Mouse (Mus musculus): ENCODE measurements around the gene Map3k11. TPM values are rescaled to one million over a fixed set of nuclear protein-coding genes. Genes with fewer than 3 reads are reported as not detected.

Map3k11 gene
- polyA plus RNA-seq, 1 experiment from 2014 or later: 26.2 TPM

DNA sequence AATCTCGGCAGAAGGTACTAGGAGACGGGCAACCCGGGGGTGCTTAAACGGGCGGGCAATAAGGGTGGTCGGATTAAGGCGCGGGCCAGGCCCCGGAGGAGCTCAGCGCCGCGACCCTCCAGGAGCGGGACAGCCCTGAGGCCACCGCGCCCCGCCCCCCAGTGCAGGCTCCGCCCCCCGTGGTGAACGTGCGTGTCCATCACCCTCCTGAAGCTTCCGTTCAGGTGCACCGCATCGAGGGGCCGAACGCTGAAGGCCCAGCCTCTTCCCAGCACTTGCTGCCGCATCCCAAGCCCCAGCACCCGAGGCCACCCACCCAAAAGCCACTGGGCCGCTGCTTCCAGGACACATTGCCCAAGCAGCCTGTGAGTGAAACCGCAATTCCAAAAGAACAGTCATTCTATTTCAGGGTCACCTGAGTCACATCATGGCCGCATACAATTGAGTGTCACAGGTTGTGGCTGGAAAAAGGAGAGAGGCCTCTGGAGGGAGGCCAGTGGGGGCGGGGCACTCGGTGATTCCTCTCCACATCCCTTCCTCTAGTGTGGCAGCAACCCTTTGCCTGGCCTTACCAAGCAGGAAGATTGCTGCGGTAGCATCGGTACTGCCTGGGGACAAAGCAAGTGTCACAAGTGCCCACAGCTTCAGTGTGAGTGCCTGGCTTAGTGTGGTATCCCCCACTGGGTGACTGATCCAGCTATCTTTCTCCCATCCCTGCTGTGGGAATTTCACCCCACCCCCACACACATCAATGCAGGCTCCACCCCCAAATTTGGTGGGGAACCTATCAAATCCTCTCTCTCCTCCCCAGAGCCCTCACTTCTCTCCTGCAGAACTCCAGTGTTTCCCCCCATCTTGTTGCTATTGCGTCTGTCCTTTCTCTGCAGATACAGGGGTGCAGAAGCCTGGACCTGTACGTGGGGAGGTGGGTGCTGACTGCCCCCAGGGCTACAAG lies 57.5 kb downstream of the Map3k11 start:
- H3K36me3 ChIP-seq: no peaks in the 10 kb centered on the region
- H3K4me2 ChIP-seq (replicated peaks): peak overlapping the region; percentile 53
- ATAC-seq (ENCODE audit: low FRiP score, low read depth): peak; percentile 35; the same call in 1 of the 2 replicates
- H3K27ac ChIP-seq (replicated peaks): no peak overlapping the region
- H3K9ac ChIP-seq (replicated peaks): peak overlapping the region; percentile 47
- no peaks in the 10 kb centered on the region for H3K9me3 ChIP-seq
- H3K4me1 ChIP-seq: peaks cover 44% of the 10 kb centered on the region
- H3K27me3 ChIP-seq: peaks cover 95% of the 10 kb centered on the region
- peak overlapping the region; percentile 29 for H3K4me3 ChIP-seq
- 4% methylated on average over 36 of the region's 36 CpGs for WGBS

DNA sequence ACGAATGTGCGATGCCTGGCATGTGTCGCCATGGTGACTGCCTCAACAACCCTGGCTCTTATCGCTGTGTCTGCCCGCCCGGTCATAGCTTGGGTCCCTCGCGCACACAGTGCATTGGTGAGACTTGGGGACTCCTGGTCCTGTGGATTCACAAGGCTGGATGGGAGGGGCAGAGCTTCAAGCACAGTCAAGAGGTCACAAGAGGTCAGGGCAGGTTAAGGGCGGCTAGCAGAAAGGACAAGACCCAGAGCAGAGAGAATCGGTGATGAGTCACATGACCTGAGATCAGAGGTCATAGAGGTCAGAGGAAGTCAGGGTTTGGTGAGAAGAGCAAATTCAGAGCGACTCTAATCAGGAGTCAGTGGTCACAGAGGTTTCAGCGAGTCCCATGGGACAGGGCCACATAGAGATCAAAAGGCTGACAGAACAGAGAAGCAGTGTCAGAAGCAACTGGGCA lies 58.4 kb downstream of the Map3k11 start:
- H3K9ac ChIP-seq (replicated peaks): no peak overlapping the region
- no peak overlapping the region for H3K4me3 ChIP-seq
- H3K4me2 ChIP-seq (replicated peaks): no peak overlapping the region
- H3K36me3 ChIP-seq: no peaks in the 10 kb centered on the region
- ATAC-seq (ENCODE audit: low FRiP score, low read depth): no peak
- no peaks in the 10 kb centered on the region for H3K9me3 ChIP-seq
- 24% methylated on average over 12 of the region's 12 CpGs for WGBS
- peaks cover 47% of the 10 kb centered on the region for H3K4me1 ChIP-seq
- H3K27ac ChIP-seq (replicated peaks): no peak overlapping the region
- peaks cover 95% of the 10 kb centered on the region for H3K27me3 ChIP-seq

DNA sequence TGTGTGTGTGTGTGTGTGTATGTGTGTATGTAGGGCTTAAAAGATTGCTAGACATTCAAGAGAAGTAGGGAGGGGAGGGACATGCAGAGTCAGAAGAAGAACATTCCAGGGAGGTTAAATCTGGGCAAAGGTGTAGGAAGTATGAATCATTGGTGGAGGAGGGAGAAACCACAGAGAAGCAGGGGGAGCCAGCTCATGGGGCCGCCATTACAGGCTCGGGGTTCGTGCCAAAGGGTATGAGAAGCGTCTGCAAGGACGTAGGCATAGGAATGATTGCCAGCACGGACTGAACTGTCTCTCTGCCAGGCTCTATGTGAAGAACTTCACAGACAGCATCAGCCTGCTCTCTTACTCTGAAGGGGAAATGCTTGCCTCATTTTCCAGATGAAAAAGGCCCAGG lies 60.9 kb downstream of the Map3k11 start:
- Histone ChIP-seq H3K4me3 (no peak overlapping the region), H3K9me3 (no peaks in the 10 kb centered on the region), H3K9ac (replicated peaks) (no peak overlapping the region), H3K4me1 (peaks cover 33% of the 10 kb centered on the region), H3K4me2 (replicated peaks) (no peak overlapping the region), H3K27ac (replicated peaks) (no peak overlapping the region), H3K27me3 (peaks cover 90% of the 10 kb centered on the region), H3K36me3 (no peaks in the 10 kb centered on the region)
- 84% methylated on average over 6 of the region's 6 CpGs for WGBS
- ATAC-seq (ENCODE audit: low FRiP score, low read depth): no peak

- no peak for ATAC-seq (ENCODE audit: low FRiP score, low read depth)
- no peak overlapping the region for H3K27ac ChIP-seq (replicated peaks)
- no peaks in the 10 kb centered on the region for H3K36me3 ChIP-seq
- H3K4me3 ChIP-seq: no peak overlapping the region
- H3K9me3 ChIP-seq: no peaks in the 10 kb centered on the region
- peak overlapping the region; percentile 35; the same call in 1 of the 2 replicates for H3K9ac ChIP-seq (replicated peaks)
- H3K4me1 ChIP-seq: peaks cover 23% of the 10 kb centered on the region
- peaks cover 90% of the 10 kb centered on the region for H3K27me3 ChIP-seq
- 0 out of 2 replicates have a peak overlapping the region, but pooled peaks have one; percentile 7 for H3K4me2 ChIP-seq (replicated peaks)
- WGBS: 6% methylated on average over 22 of the region's 22 CpGs
Measured at GRCm38 (mm10) chr19:5750951-5751350, 62.4 kb downstream of the Map3k11 start.

GRCm38 (mm10) chr19:5751742-5752141 lies 63.2 kb downstream of the Map3k11 start:
- 9% methylated on average over 20 of the region's 20 CpGs for WGBS
- peak overlapping the region; percentile 35; the same call in 1 of the 2 replicates for H3K9ac ChIP-seq (replicated peaks)
- no peak overlapping the region for H3K27ac ChIP-seq (replicated peaks)
- H3K4me2 ChIP-seq (replicated peaks): peak overlapping the region; percentile 12; the same call in 1 of the 2 replicates
- H3K36me3 ChIP-seq: no peaks in the 10 kb centered on the region
- H3K27me3 ChIP-seq: peaks cover 90% of the 10 kb centered on the region
- H3K4me3 ChIP-seq: no peak overlapping the region
- peak; percentile 23; the same call in 1 of the 2 replicates for ATAC-seq (ENCODE audit: low FRiP score, low read depth)
- peaks cover 21% of the 10 kb centered on the region for H3K4me1 ChIP-seq
- no peaks in the 10 kb centered on the region for H3K9me3 ChIP-seq

Small RNA genes within 50 kb of the gene (microRNA-seq; reads per million reads assigned to microRNA genes)
- not detected for gene Mir6987

Other genes with a start within 250 kb of the Map3k11 start
- gene Fosl1, start 241.2 kb upstream of the Map3k11 start, polyA plus RNA-seq (2016; fragmentation: Nextera tagmentation; extraction: Ambion mirVana): not detected in 2 replicates
- gene Ccdc85b, start 230.8 kb upstream of the Map3k11 start, polyA plus RNA-seq (2016; fragmentation: Nextera tagmentation; extraction: Ambion mirVana): 10.1 TPM in 2 replicates
- 144 and 149 TPM in 2 replicates for gene Fibp, start 228.1 kb upstream of the Map3k11 start, polyA plus RNA-seq (2016; fragmentation: Nextera tagmentation; extraction: Ambion mirVana)
- 3.6 and 3.9 TPM in 2 replicates for gene Ctsw, start 220.2 kb upstream of the Map3k11 start, polyA plus RNA-seq (2016; fragmentation: Nextera tagmentation; extraction: Ambion mirVana)
- 57.9 and 68.9 TPM in 2 replicates for gene Efemp2, start 214.8 kb upstream of the Map3k11 start, polyA plus RNA-seq (2016; fragmentation: Nextera tagmentation; extraction: Ambion mirVana)
- gene Mus81, start 200.3 kb upstream of the Map3k11 start, polyA plus RNA-seq (2016; fragmentation: Nextera tagmentation; extraction: Ambion mirVana): 47.7 and 50.1 TPM in 2 replicates
- 3,169 and 3,187 TPM in 2 replicates for gene Cfl1, start 198.3 kb upstream of the Map3k11 start, polyA plus RNA-seq (2016; fragmentation: Nextera tagmentation; extraction: Ambion mirVana)
- 0.22 TPM in 1 of 2 replicates, not detected in the other for gene 1700020D05Rik, start 185.0 kb upstream of the Map3k11 start, polyA plus RNA-seq (2016; fragmentation: Nextera tagmentation; extraction: Ambion mirVana)
- 35.9 and 36.0 TPM in 2 replicates for gene Snx32, start 178.2 kb upstream of the Map3k11 start, polyA plus RNA-seq (2016; fragmentation: Nextera tagmentation; extraction: Ambion mirVana)
- gene Ovol1, start 128.1 kb upstream of the Map3k11 start, polyA plus RNA-seq (2016; fragmentation: Nextera tagmentation; extraction: Ambion mirVana): 0.08 and 0.14 TPM in 2 replicates
- gene Ap5b1, start 120.7 kb upstream of the Map3k11 start, polyA plus RNA-seq (2016; fragmentation: Nextera tagmentation; extraction: Ambion mirVana): 2.2 and 2.6 TPM in 2 replicates
- gene Rnaseh2c, start 86.9 kb upstream of the Map3k11 start, polyA plus RNA-seq (2016; fragmentation: Nextera tagmentation; extraction: Ambion mirVana): 137 and 165 TPM in 2 replicates
- gene Kat5, start 78.5 kb upstream of the Map3k11 start, polyA plus RNA-seq (2016; fragmentation: Nextera tagmentation; extraction: Ambion mirVana): 80.4 and 81.6 TPM in 2 replicates
- 34.2 and 37.6 TPM in 2 replicates for gene Rela, start 51.3 kb upstream of the Map3k11 start, polyA plus RNA-seq (2016; fragmentation: Nextera tagmentation; extraction: Ambion mirVana)
- gene Sipa1, start 25.0 kb upstream of the Map3k11 start, polyA plus RNA-seq (2016; fragmentation: Nextera tagmentation; extraction: Ambion mirVana): 18.8 and 20.6 TPM in 2 replicates
- 34.1 and 37.4 TPM in 2 replicates for gene Pcnx3, start 166 bp downstream of the Map3k11 start, polyA plus RNA-seq (2016; fragmentation: Nextera tagmentation; extraction: Ambion mirVana)
- gene Kcnk7, start 15.6 kb downstream of the Map3k11 start, polyA plus RNA-seq (2016; fragmentation: Nextera tagmentation; extraction: Ambion mirVana): 0.36 TPM in 1 of 2 replicates, not detected in the other
- gene Ehbp1l1, start 37.6 kb downstream of the Map3k11 start, polyA plus RNA-seq (2016; fragmentation: Nextera tagmentation; extraction: Ambion mirVana): 8.2 and 9.1 TPM in 2 replicates
- 175 and 186 TPM in 2 replicates for gene Fam89b, start 40.9 kb downstream of the Map3k11 start, polyA plus RNA-seq (2016; fragmentation: Nextera tagmentation; extraction: Ambion mirVana)
- gene Ltbp3, start 52.2 kb downstream of the Map3k11 start, polyA plus RNA-seq (2016; fragmentation: Nextera tagmentation; extraction: Ambion mirVana): 7.9 and 9.1 TPM in 2 replicates
- gene Scyl1, start 82.7 kb downstream of the Map3k11 start, polyA plus RNA-seq (2016; fragmentation: Nextera tagmentation; extraction: Ambion mirVana): 63.6 and 68.4 TPM in 2 replicates
- 22.3 and 24.8 TPM in 2 replicates for gene Frmd8, start 186.5 kb downstream of the Map3k11 start, polyA plus RNA-seq (2016; fragmentation: Nextera tagmentation; extraction: Ambion mirVana)
- 1.9 and 3.4 TPM in 2 replicates for gene Slc25a45, start 189.1 kb downstream of the Map3k11 start, polyA plus RNA-seq (2016; fragmentation: Nextera tagmentation; extraction: Ambion mirVana)
- 11.1 and 11.4 TPM in 2 replicates for gene Tigd3, start 205.4 kb downstream of the Map3k11 start, polyA plus RNA-seq (2016; fragmentation: Nextera tagmentation; extraction: Ambion mirVana)
- gene Dpf2, start 224.3 kb downstream of the Map3k11 start, polyA plus RNA-seq (2016; fragmentation: Nextera tagmentation; extraction: Ambion mirVana): 171 and 185 TPM in 2 replicates
- 3.6 and 3.8 TPM in 2 replicates for gene Cdc42ep2, start 236.1 kb downstream of the Map3k11 start, polyA plus RNA-seq (2016; fragmentation: Nextera tagmentation; extraction: Ambion mirVana)

Measured in midbrain, embryonic 12.5 days (tissue).